Mouse (Mus musculus) heart, embryonic 13.5 days (tissue): ENCODE measurements around the gene Hsd3b5. TPM values are rescaled to one million over a fixed set of nuclear protein-coding genes. Genes with fewer than 3 reads are reported as not detected.
"Not testable (repeated sequence)": the region's sequence is repeated elsewhere in the genome, so short reads cannot be mapped to it uniquely, and the experiment has no call there.

Experiments
- ATAC-seq: fragments of 200-750 bp; cut with Nextera tagmentation; 2 replicates; pipeline ENCODE4 v1.8.0; 2017; ENCODE audit warnings: moderate TSS enrichment; ENCODE audit not compliant: insufficient number of reproducible peaks, low FRiP score, low TSS enrichment; ENCODE audit errors: extremely low read depth
- H3K27ac ChIP-seq: fragments of 300-500 bp; sonication (generic); replicated peaks from 2 replicates; pipeline ENCODE4 v1.5.1; 2015; ENCODE audit warnings: moderate library complexity, mild to moderate bottlenecking, inconsistent platforms
- H3K27me3 ChIP-seq: fragments of 300-500 bp; sonication (generic); replicated peaks from 2 replicates; pipeline ENCODE4 v1.6.1; 2015; ENCODE audit warnings: mild to moderate bottlenecking, inconsistent platforms
- H3K36me3 ChIP-seq: fragments of 300-500 bp; sonication (generic); 2 replicates; pipeline ENCODE4 v1.6.1; 2015; ENCODE audit warnings: mild to moderate bottlenecking, inconsistent platforms
- H3K4me1 ChIP-seq: fragments of 300-500 bp; sonication (generic); 2 replicates; pipeline ENCODE4 v1.6.1; 2015; ENCODE audit warnings: inconsistent platforms
- H3K4me2 ChIP-seq: fragments of 300-500 bp; sonication (generic); 2 replicates; pipeline ENCODE4 v1.6.1; 2015; ENCODE audit warnings: inconsistent platforms, mild to moderate bottlenecking, moderate library complexity
- H3K4me3 ChIP-seq: fragments of 300-500 bp; sonication (generic); 2 replicates; pipeline ENCODE4 v1.5.1; 2015; ENCODE audit warnings: moderate library complexity, mild to moderate bottlenecking, inconsistent platforms
- H3K9ac ChIP-seq: fragments of 300-500 bp; sonication (generic); 2 replicates; pipeline ENCODE4 v1.6.1; 2015; ENCODE audit warnings: inconsistent platforms, mild to moderate bottlenecking, moderate library complexity
- H3K9me3 ChIP-seq: fragments of 300-500 bp; sonication (generic); 2 replicates; pipeline ENCODE4 v1.6.1; 2016; ENCODE audit warnings: inconsistent platforms
- WGBS: fragments of 180-500 bp; shearing (Covaris S2); methylation state at CpG from one replicate; pipeline ENCODE4 v1.1.7; 2015; ENCODE audit warnings: mixed read lengths; 5-methylcytosine and 5-hydroxymethylcytosine counted together
- polyA plus RNA-seq: library from polyadenylated mRNA; unstranded; fragments of >200 nt; fragmentation: Nextera tagmentation; extraction: Ambion mirVana; gene quantifications from 2 replicates; pipeline ENCODE4 v1.2.1, GENCODE M21; 2015

Hsd3b5 gene
- not detected in 2 replicates for polyA plus RNA-seq

- Histone ChIP-seq H3K27me3 (no peaks in the 10 kb centered on the region), H3K4me2 (no peak within 1 kb of the TSS), H3K4me1 (no peaks in the 10 kb centered on the region), H3K36me3 (no peaks in the 10 kb centered on the region), H3K9ac (no peak within 1 kb of the TSS), H3K9me3 (no peaks in the 10 kb centered on the region), H3K27ac (no peak within 1 kb of the TSS), H3K4me3 (no peak within 1 kb of the TSS)
- ATAC-seq: no peak
These were observed at the start of gene Hsd3b5 for GRCm38 (mm10) chr3:98630152-98630551. Hsd3b5 (minus strand) TSS chr3:98630252.

GRCm38 (mm10) chr3:98635145-98635544 is 5.1 kb upstream of the Hsd3b5 start:
- Histone ChIP-seq H3K4me1 (no peaks in the 10 kb centered on the region), H3K9ac (no peak overlapping the region), H3K27me3 (no peaks in the 10 kb centered on the region), H3K27ac (no peak overlapping the region), H3K4me3 (no peak overlapping the region), H3K4me2 (no peak overlapping the region), H3K9me3 (no peaks in the 10 kb centered on the region), H3K36me3 (no peaks in the 10 kb centered on the region)
- ATAC-seq: no peak
- WGBS: 83% methylated on average over 1 of the region's 1 CpGs

- Histone ChIP-seq H3K9ac (no peak overlapping the region), H3K27me3 (no peaks in the 10 kb centered on the region), H3K9me3 (no peaks in the 10 kb centered on the region), H3K27ac (no peak overlapping the region), H3K4me2 (no peak overlapping the region), H3K4me1 (no peaks in the 10 kb centered on the region), H3K36me3 (no peaks in the 10 kb centered on the region), H3K4me3 (no peak overlapping the region)
- 69% methylated on average over 3 of the region's 3 CpGs for WGBS
- no peak for ATAC-seq
These were observed 419 bp downstream of the Hsd3b5 start for GRCm38 (mm10) chr3:98629633-98630032.

- not testable (repeated sequence) for H3K27me3 ChIP-seq, ATAC-seq, H3K4me2 ChIP-seq, H3K9me3 ChIP-seq, H3K4me3 ChIP-seq, H3K4me1 ChIP-seq, H3K36me3 ChIP-seq, H3K27ac ChIP-seq, H3K9ac ChIP-seq
- 38% methylated on average over 1 of the region's 1 CpGs for WGBS
These were observed 13.3 kb downstream of the Hsd3b5 start for GRCm38 (mm10) chr3:98616786-98617185.

GRCm38 (mm10) chr3:98616244-98616643 is 13.8 kb downstream of the Hsd3b5 start:
- not testable (repeated sequence) for H3K4me3 ChIP-seq, H3K27me3 ChIP-seq, H3K9me3 ChIP-seq, ATAC-seq, H3K4me1 ChIP-seq, H3K36me3 ChIP-seq, H3K27ac ChIP-seq, H3K4me2 ChIP-seq, H3K9ac ChIP-seq
- 22% methylated on average over 2 of the region's 2 CpGs for WGBS

- H3K27ac ChIP-seq, ATAC-seq, H3K9ac ChIP-seq, H3K36me3 ChIP-seq, H3K4me1 ChIP-seq, H3K9me3 ChIP-seq, H3K4me2 ChIP-seq, H3K4me3 ChIP-seq, H3K27me3 ChIP-seq: not testable (repeated sequence)
- 59% methylated on average over 2 of the region's 2 CpGs for WGBS
These were observed 15.6 kb downstream of the Hsd3b5 start for GRCm38 (mm10) chr3:98614406-98614927.

- no peak overlapping the region for H3K9ac ChIP-seq
- H3K4me3 ChIP-seq: no peak overlapping the region
- no peak overlapping the region for H3K4me2 ChIP-seq
- no peaks in the 10 kb centered on the region for H3K27me3 ChIP-seq
- H3K4me1 ChIP-seq: no peaks in the 10 kb centered on the region
- ATAC-seq: no peak
- H3K9me3 ChIP-seq: no peaks in the 10 kb centered on the region
- no peaks in the 10 kb centered on the region for H3K36me3 ChIP-seq
- H3K27ac ChIP-seq: no peak overlapping the region
These were observed 16.1 kb downstream of the Hsd3b5 start for GRCm38 (mm10) chr3:98613963-98614362.

- H3K9ac ChIP-seq, H3K4me2 ChIP-seq, H3K27ac ChIP-seq, H3K9me3 ChIP-seq, H3K36me3 ChIP-seq, H3K4me3 ChIP-seq, H3K27me3 ChIP-seq, ATAC-seq, H3K4me1 ChIP-seq: not testable (repeated sequence)
These were observed 16.5 kb downstream of the Hsd3b5 start for GRCm38 (mm10) chr3:98613540-98613939.

GRCm38 (mm10) chr3:98588707-98589106 is 41.3 kb downstream of the Hsd3b5 start, which contains the start of gene Gm10681:
Gm10681 (minus strand) TSS chr3:98588807.
- Histone ChIP-seq H3K4me2 (no peak within 1 kb of the TSS), H3K27me3 (no peaks in the 10 kb centered on the region), H3K4me3 (no peak within 1 kb of the TSS), H3K9ac (no peak within 1 kb of the TSS), H3K9me3 (no peaks in the 10 kb centered on the region), H3K36me3 (no peaks in the 10 kb centered on the region), H3K27ac (no peak within 1 kb of the TSS), H3K4me1 (no peaks in the 10 kb centered on the region)
- ATAC-seq: no peak

- H3K9me3 ChIP-seq: no peaks in the 10 kb centered on the region
- ATAC-seq: no peak
- H3K27me3 ChIP-seq: no peaks in the 10 kb centered on the region
- no peak overlapping the region for H3K9ac ChIP-seq
- H3K27ac ChIP-seq: no peak overlapping the region
- H3K4me2 ChIP-seq: no peak overlapping the region
- H3K36me3 ChIP-seq: no peaks in the 10 kb centered on the region
- H3K4me3 ChIP-seq: no peak overlapping the region
- 79% methylated on average over 2 of the region's 2 CpGs for WGBS
- no peaks in the 10 kb centered on the region for H3K4me1 ChIP-seq
These were observed 42.3 kb downstream of the Hsd3b5 start for GRCm38 (mm10) chr3:98587721-98588120.

GRCm38 (mm10) chr3:98582622-98583021 is 47.4 kb downstream of the Hsd3b5 start:
- ATAC-seq, H3K27me3 ChIP-seq, H3K36me3 ChIP-seq, H3K4me2 ChIP-seq, H3K9ac ChIP-seq, H3K9me3 ChIP-seq, H3K27ac ChIP-seq, H3K4me1 ChIP-seq, H3K4me3 ChIP-seq: not testable (repeated sequence)

- H3K4me3 ChIP-seq, H3K27me3 ChIP-seq, H3K36me3 ChIP-seq, H3K9me3 ChIP-seq, H3K4me2 ChIP-seq, H3K4me1 ChIP-seq, H3K27ac ChIP-seq, ATAC-seq, H3K9ac ChIP-seq: not testable (repeated sequence)
- no CpG with 5 or more reads among the region's 1 CpGs for WGBS
These were observed 47.9 kb downstream of the Hsd3b5 start for GRCm38 (mm10) chr3:98582202-98582601.
